Mouse (Mus musculus) kidney, embryonic 16.5 days (tissue): ENCODE data around the gene Ercc4. TPM values are rescaled to one million over a fixed set of nuclear protein-coding genes. Genes with fewer than 3 reads are reported as not detected.
"Not testable (repeated sequence)": the region's sequence is repeated elsewhere in the genome, so short reads cannot be mapped to it uniquely, and the experiment has no call there.

Experiments used
- ATAC-seq: fragments of 200-750 bp; cut with Nextera tagmentation; 2 replicates; pipeline ENCODE4 v1.8.0; 2017; ENCODE audit warnings: moderate TSS enrichment; ENCODE audit not compliant: low FRiP score, low TSS enrichment
- H3K27ac ChIP-seq: fragments of 300-500 bp; sonication (generic); 2 replicates; pipeline ENCODE4 v1.5.1; 2014; ENCODE audit warnings: low read length
- H3K27me3 ChIP-seq: fragments of 300-500 bp; sonication (generic); 2 replicates; pipeline ENCODE4 v1.6.1; 2014; ENCODE audit warnings: low read length, control low read depth, mixed read lengths; ENCODE audit not compliant: insufficient read depth
- H3K36me3 ChIP-seq: fragments of 300-500 bp; sonication (generic); 2 replicates; pipeline ENCODE4 v1.6.1; 2014; ENCODE audit warnings: low read length, control low read depth, mixed read lengths; ENCODE audit not compliant: insufficient read depth
- H3K4me1 ChIP-seq: fragments of 300-500 bp; sonication (generic); 2 replicates; pipeline ENCODE4 v1.6.1; 2014; ENCODE audit warnings: low read length, control low read depth, mixed read lengths; ENCODE audit not compliant: insufficient read depth
- H3K4me2 ChIP-seq: fragments of 300-500 bp; sonication (generic); replicated peaks from 2 replicates; pipeline ENCODE4 v1.6.1; 2014; ENCODE audit warnings: low read depth, low read length
- H3K4me3 ChIP-seq: fragments of 300-500 bp; sonication (generic); 2 replicates; pipeline ENCODE4 v1.5.1; 2014; ENCODE audit warnings: mild to moderate bottlenecking, low read length
- H3K9ac ChIP-seq: fragments of 300-500 bp; sonication (generic); replicated peaks from 2 replicates; pipeline ENCODE4 v1.6.1; 2014; ENCODE audit warnings: low read length
- H3K9me3 ChIP-seq: fragments of 300-500 bp; sonication (generic); 2 replicates; pipeline ENCODE4 v1.6.1; 2016; ENCODE audit warnings: low read length, control low read depth
- WGBS: fragments of 180-500 bp; shearing (Covaris S2); extraction: QIAGEN DNeasy Blood & Tissue Kit; methylation state at CpG from one replicate; pipeline ENCODE4 v1.1.7; 2014; 5-methylcytosine and 5-hydroxymethylcytosine counted together
- polyA plus RNA-seq: library from polyadenylated mRNA; unstranded; fragments of >200 nt; fragmentation: Nextera tagmentation; extraction: Ambion mirVana; gene quantifications from 2 replicates; pipeline ENCODE4 v1.2.1, GENCODE M21; 2015

Ercc4 gene
- polyA plus RNA-seq: 14.4 and 16.7 TPM in 2 replicates

GRCm38 (mm10) chr16:13109156-13109989 lies at the start of gene Ercc4:
TSS of gene Ercc4 (plus strand) at chr16:13109684.
- Histone ChIP-seq H3K27me3 (no peaks in the 10 kb centered on the region), H3K4me1 (peaks cover 7% of the 10 kb centered on the region; the same call in 1 of the 2 replicates), H3K9ac (peak within 1 kb of the TSS; percentile 95), H3K4me3 (peak within 1 kb of the TSS; percentile 73), H3K9me3 (no peaks in the 10 kb centered on the region), H3K27ac (peak within 1 kb of the TSS; percentile 85), H3K4me2 (peak within 1 kb of the TSS; percentile 77), H3K36me3 (peaks cover 17% of the 10 kb centered on the region)
- under 1% methylated on average over 53 of the region's 53 CpGs for WGBS
- ATAC-seq: peak; percentile 99

- WGBS: 33% methylated on average over 10 of the region's 10 CpGs
- H3K4me1 ChIP-seq: peaks cover 4% of the 10 kb centered on the region; the same call in 1 of the 2 replicates
These were observed 48.4 kb upstream of the Ercc4 start for GRCm38 (mm10) chr16:13061113-13061512.

GRCm38 (mm10) chr16:13074176-13074575 lies 35.3 kb upstream of the Ercc4 start:
- ATAC-seq: no peak
- Histone ChIP-seq H3K4me2 (no peak overlapping the region), H3K27me3 (no peaks in the 10 kb centered on the region), H3K4me1 (no peaks in the 10 kb centered on the region), H3K36me3 (no peaks in the 10 kb centered on the region), H3K4me3 (no peak overlapping the region), H3K9me3 (no peaks in the 10 kb centered on the region), H3K27ac (no peak overlapping the region), H3K9ac (no peak overlapping the region)
- WGBS: 81% methylated on average over 4 of the region's 4 CpGs

More at GRCm38 (mm10) chr16:13061113-13061512, 48.4 kb upstream of the Ercc4 start:
- H3K9me3 ChIP-seq: no peaks in the 10 kb centered on the region
- H3K27ac ChIP-seq: no peak overlapping the region
- ATAC-seq: no peak; the same call in 1 of the 2 replicates
- no peaks in the 10 kb centered on the region for H3K27me3 ChIP-seq
- H3K4me2 ChIP-seq: peak overlapping the region; percentile 47
- no peaks in the 10 kb centered on the region for H3K36me3 ChIP-seq
- H3K9ac ChIP-seq: 0 out of 2 replicates have a peak overlapping the region, but pooled peaks have one; percentile 31
- peak overlapping the region; percentile 16 for H3K4me3 ChIP-seq

GRCm38 (mm10) chr16:13080161-13080560 lies 29.3 kb upstream of the Ercc4 start:
- H3K27ac ChIP-seq: no peak overlapping the region
- no peaks in the 10 kb centered on the region for H3K4me1 ChIP-seq
- 73% methylated on average over 6 of the region's 6 CpGs for WGBS
- no peak for ATAC-seq
- H3K9ac ChIP-seq: no peak overlapping the region
- H3K4me3 ChIP-seq: no peak overlapping the region
- H3K4me2 ChIP-seq: no peak overlapping the region
- no peaks in the 10 kb centered on the region for H3K9me3 ChIP-seq
- H3K36me3 ChIP-seq: no peaks in the 10 kb centered on the region
- H3K27me3 ChIP-seq: no peaks in the 10 kb centered on the region

- peak; percentile 71; the same call in 1 of the 2 replicates for ATAC-seq
- Histone ChIP-seq H3K9me3 (no peaks in the 10 kb centered on the region), H3K27ac (no peak overlapping the region), H3K4me3 (no peak overlapping the region), H3K27me3 (no peaks in the 10 kb centered on the region), H3K36me3 (no peaks in the 10 kb centered on the region), H3K4me2 (no peak overlapping the region), H3K4me1 (no peaks in the 10 kb centered on the region), H3K9ac (no peak overlapping the region)
- 50% methylated on average over 6 of the region's 6 CpGs for WGBS
These were observed 26.2 kb upstream of the Ercc4 start for GRCm38 (mm10) chr16:13083155-13083798.

GRCm38 (mm10) chr16:13108356-13108755 lies 1.1 kb upstream of the Ercc4 start:
- peaks cover 8% of the 10 kb centered on the region for H3K36me3 ChIP-seq
- no peak overlapping the region for H3K4me2 ChIP-seq
- no peak overlapping the region for H3K27ac ChIP-seq
- ATAC-seq: no peak
- H3K27me3 ChIP-seq: no peaks in the 10 kb centered on the region
- no peak overlapping the region for H3K9ac ChIP-seq
- WGBS: 86% methylated on average over 12 of the region's 12 CpGs
- H3K4me3 ChIP-seq: no peak overlapping the region
- no peaks in the 10 kb centered on the region for H3K9me3 ChIP-seq
- H3K4me1 ChIP-seq: peaks cover 7% of the 10 kb centered on the region; the same call in 1 of the 2 replicates

GRCm38 (mm10) chr16:13109990-13110595 lies 609 bp downstream of the Ercc4 start:
- H3K4me1 ChIP-seq: peaks cover 7% of the 10 kb centered on the region; the same call in 1 of the 2 replicates
- peak overlapping the region; percentile 95 for H3K9ac ChIP-seq
- no peak; the same call in none of the 2 replicates for ATAC-seq
- H3K36me3 ChIP-seq: peaks cover 23% of the 10 kb centered on the region
- H3K27ac ChIP-seq: peak overlapping the region; percentile 85
- no peaks in the 10 kb centered on the region for H3K9me3 ChIP-seq
- H3K4me2 ChIP-seq: peak overlapping the region; percentile 77
- WGBS: under 1% methylated on average over 32 of the region's 32 CpGs
- H3K4me3 ChIP-seq: peak overlapping the region; percentile 73
- H3K27me3 ChIP-seq: no peaks in the 10 kb centered on the region

GRCm38 (mm10) chr16:13114821-13115220 lies 5.3 kb downstream of the Ercc4 start:
- Histone ChIP-seq H3K4me3 (no peak overlapping the region), H3K27me3 (no peaks in the 10 kb centered on the region), H3K9me3 (no peaks in the 10 kb centered on the region), H3K36me3 (peaks cover 29% of the 10 kb centered on the region), H3K9ac (no peak overlapping the region), H3K4me1 (peaks cover 5% of the 10 kb centered on the region; the same call in 1 of the 2 replicates), H3K27ac (no peak overlapping the region), H3K4me2 (no peak overlapping the region)
- ATAC-seq: no peak
- 92% methylated on average over 2 of the region's 2 CpGs for WGBS

GRCm38 (mm10) chr16:13115466-13115865 lies 6.0 kb downstream of the Ercc4 start:
- not testable (repeated sequence) for H3K4me3 ChIP-seq, H3K27me3 ChIP-seq, H3K27ac ChIP-seq, H3K4me2 ChIP-seq, H3K4me1 ChIP-seq, H3K9me3 ChIP-seq, ATAC-seq, H3K9ac ChIP-seq
- WGBS: 89% methylated on average over 2 of the region's 3 CpGs
- peaks cover 32% of the 10 kb centered on the region for H3K36me3 ChIP-seq
